Mouse (Mus musculus): ENCODE measurements around the gene Tifa. TPM values are rescaled to one million over a fixed set of nuclear protein-coding genes. Genes with fewer than 3 reads are reported as not detected.

The Tifa gene
- total RNA-seq, 2 experiments from 2014 or later, result 3.8 to 6.3 TPM

Other genes starting within 250 kb of the Tifa start
- gene Larp7, start 236.5 kb upstream of the Tifa start, total RNA-seq (2021), result 10 to 100 TPM; 17.6 to 19.0 TPM
- 1 to 10 TPM; 2.3 to 2.6 TPM for gene Zgrf1, start 236.3 kb upstream of the Tifa start, total RNA-seq (2021)
- gene Neurog2, start 156.7 kb upstream of the Tifa start, total RNA-seq (2021), result under 1 TPM; 0.35 to 0.53 TPM
- gene Alpk1, start 9.3 kb upstream of the Tifa start, total RNA-seq (2021), result 1 to 10 TPM; 3.9 to 4.9 TPM
- gene Ap1ar, start 47.7 kb downstream of the Tifa start, total RNA-seq (2021), result 10 to 100 TPM; 71.3 to 74.1 TPM
- 1 to 10 TPM; 4.2 to 4.8 TPM for gene Fam241a, start 106.5 kb downstream of the Tifa start, total RNA-seq (2021)